Mouse (Mus musculus): Measurements from ENCODE around the gene Zfp574.
A peak's percentile ranks its signal among the peaks of the same experiment; 100 is the strongest.

Zfp574 gene

DNA sequence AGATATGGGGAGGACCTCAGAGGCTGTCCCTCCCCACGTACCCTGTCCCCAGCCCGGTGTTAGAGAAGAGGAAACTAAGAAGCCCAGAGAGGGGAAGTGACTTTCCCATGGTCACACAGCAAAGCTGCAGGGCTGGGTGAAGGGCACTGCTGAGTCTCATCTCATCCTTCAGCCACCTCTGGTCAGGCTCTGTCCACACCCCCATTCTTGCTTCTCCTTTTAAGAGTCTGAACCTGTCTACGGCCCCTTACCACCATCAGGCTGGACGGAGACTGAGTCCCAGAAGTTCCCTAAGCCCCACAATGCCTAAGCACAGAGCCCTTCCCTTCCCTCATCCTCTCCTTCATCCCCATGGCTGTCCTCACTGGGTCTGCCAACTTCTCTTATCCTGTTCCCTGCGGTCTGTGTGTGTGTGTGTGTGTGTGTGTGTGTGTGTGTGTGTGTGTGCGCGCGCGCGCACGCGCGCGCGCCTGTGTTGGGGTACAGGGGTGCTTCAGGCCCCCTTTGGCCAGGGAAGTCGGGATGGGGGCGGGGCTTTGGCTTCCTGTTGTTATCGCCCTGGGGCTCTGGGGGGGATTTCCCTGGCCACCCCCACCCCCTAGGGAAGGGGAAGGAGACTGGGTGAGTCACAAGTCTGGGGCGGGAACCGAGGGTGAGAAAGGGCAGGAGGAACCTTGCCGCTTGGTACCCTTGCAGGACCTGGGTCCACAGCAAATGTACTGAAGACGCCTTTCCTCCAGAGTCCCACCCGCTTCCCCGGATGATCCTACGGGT, 47.9 kb downstream of the Zfp574 start:
- peak; percentile 37 to 54 for DNase-seq

DNA sequence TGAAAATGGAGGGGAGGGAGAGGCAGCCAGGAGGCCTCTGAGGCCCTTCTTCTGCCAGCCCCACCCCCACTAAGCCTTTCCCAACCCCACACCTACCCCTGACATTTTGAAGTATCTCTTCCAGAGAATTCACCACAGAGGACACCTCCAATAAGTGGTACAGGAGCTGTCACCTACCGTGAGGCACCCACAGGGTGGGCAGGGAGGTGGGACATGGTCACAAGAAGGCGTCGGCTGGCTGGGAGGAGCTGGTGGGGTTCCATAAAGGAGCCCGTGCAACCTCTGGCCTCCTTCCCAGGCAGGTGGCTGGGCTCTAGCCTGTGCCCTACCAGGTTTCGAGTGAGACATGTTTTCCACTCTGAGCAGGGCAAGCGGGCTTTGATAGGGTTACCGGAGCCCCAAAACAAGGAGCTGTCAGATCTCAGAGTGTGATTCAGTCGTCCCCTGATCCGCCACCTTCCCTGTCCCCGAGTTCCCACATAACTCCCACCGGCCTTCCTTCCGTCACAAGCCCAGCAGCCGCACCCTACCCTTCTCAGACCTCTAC, 48.9 kb downstream of the Zfp574 start:
- DNase-seq = no peak

DNA sequence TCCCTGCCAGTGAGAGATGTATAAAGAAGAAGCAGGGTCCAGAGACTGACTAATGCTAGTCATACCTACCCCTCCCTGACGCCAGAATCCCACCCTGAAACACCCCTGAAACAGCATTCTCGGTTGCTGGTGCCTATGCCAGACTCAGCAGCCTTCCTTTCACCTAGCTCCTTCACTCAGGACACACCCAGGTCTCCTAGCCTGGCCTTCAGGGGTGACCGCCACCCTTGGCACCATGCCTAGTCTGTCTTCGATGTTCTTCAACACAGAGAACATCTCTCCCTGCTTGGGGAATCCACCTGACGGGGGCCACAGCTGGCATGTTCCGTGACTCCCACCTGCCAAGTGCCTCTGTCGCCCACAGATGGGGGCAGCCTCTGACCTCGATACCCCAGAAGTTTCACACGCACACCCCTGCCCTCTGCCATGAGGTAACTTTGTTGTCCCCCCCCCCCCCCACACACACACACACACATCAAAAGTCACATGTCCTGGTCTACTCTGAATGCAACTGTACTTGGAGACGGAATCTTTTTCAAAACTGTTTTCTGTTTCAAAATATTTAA, 53.4 kb downstream of the Zfp574 start:
- DNase-seq = no peak

DNA sequence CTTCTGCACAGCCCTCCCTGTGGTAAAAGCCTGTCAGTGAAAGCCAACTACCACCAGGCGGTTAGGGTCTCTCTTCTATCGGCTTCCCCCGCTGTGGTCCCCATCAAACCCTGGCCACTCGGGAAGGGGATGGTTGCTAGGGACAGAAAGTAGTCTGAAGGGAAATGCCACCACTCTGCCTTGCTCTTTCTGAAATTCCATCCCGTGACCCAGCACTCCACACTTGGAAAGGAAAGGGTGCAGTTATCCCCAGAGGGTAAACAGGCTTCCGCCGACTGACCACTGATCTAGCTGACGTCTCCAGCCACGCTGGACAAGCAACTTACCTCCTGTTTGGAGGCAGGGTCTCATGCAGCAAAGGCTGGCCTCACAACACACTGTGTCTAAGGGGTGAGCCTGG, 55.6 kb downstream of the Zfp574 start:
- no peak for DNase-seq

DNA sequence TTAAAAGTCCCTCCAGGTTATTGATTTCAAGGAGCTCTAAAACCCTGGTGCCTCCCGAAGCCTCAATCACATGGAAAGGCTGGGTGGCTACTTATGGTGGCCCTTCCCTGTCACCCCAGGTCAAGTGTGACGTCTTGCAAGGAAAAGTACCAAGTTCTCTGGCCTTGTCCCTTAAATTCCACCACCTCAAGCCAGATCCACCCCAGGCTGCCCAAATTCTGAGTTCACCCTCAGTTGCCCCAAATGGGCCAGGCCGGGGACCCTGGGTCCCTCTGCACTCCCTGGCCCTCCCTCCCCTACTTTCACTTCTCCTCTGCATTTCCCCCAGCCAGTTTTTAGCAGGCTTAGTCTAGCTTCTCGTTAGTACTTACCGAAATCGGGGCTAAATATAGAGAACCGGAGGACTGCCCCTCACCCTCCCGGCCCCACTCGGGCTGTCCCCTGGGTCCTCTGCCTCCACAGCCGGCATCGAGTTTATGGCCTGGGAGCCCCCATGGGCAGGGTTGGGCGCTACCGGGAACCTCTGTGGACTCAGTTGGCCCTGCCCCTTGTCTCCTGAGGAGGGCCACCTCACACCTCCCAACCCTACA, 57.1 kb downstream of the Zfp574 start:
- DNase-seq = no peak

DNA sequence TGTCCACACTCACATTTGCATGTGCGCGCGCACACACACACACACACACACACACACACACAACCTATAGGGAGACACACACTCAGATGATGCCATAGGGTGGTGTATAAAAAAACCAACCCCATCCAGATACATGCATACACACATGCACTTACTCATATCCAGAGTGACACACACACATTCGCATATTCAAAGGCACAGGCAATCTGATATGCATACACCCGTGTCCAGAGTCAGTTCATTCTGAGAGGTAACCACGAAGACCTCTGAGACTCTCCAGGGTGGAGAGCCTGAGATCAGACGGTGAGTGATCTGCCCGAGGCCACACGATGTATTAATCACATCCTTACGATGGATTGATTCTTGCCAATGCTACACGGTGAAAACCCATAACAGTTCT, 58.2 kb downstream of the Zfp574 start:
- no peak for DNase-seq

DNA sequence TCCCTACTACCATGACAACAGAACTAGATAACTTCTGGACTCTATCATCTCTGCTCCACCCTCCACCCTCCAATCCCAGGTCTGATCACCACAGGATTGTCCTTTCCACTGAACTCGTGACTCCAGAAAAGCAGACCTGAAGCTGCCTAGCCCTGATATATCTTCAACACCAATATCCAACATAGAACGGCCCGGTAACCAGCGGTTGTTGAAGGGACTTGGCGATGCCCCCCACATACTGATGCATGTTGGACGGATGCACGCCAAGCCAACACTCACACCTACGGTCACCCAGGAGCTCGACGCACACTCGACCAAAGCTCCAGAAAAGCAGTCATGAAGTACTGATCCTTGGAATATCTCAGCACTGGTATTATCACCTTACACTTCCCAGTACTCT, 58.9 kb downstream of the Zfp574 start:
- no peak for DNase-seq

DNA sequence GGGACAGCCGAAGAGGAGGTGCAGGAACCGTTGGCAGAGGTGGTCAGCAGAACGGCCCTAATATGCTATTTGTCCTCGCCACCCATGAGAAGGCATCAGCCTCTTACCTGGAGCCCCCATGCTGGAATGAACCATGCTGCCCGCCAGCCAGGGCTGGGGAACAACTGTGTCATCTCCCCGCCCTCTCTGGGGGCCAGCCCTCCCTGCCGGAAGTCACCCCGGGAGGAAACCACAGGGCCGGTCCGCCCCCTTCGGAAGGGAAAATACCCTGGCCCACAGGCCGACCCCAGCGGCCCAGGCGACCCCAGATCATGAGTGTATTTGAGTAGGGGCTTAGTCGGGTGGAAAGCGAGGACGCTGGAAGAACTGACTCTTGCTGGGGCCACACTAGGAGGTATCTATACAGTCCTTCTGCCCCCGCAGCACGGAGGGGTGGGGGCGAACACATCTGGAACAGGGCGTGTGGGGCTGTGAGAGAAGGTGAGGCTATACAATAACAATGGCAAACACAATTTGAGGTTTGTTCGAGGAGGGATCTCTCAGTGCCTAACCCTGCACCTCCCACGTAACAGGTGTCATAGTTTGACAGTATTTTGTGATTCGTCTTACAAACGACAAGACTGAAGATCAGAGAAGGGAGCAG, 60.1 kb downstream of the Zfp574 start:
- peak; percentile 71 to 77 for DNase-seq
